Mouse (Mus musculus) E14TG2a.4 (cell line): ENCODE results near the gene Sox5.

Experiments
- CTCF ChIP-seq: conservative IDR thresholded peaks from 2 replicates; pipeline ENCODE4 v1.5.1; 2014; ENCODE audit warnings: low read length
- NANOG ChIP-seq: IDR thresholded peaks from 2 replicates; pipeline ENCODE4 v1.6.1; 2014; ENCODE audit warnings: borderline replicate concordance, low read length, mixed read lengths
- POU5F1 ChIP-seq: IDR thresholded peaks from 2 replicates; pipeline ENCODE4 v1.6.1; 2014; ENCODE audit warnings: low read length, borderline replicate concordance

DNA sequence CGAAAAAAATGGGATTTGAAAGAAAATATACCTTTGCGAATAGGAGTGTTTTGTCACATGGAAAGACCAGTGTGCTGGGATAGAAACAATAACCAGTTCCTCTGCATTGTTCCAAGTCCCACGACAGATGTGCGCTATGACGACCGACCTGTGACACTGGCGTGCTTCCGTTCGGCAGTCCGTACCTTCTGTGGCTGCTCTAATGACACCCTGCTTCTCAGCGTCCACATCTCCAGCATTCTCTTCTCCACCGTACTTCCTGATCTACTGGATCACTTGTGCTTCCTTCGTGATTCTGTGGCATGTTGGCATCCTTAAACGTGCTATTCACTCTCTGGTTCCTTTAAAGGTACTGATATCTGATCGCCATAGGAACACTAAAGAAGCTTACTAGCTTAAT is 401.6 kb downstream of the Sox5 start:
- TF ChIP-seq CTCF (no peak), NANOG (no peak), POU5F1 (no peak)
